Comparison of ENCODE assay signal across 8 mouse cellular contexts in the genomic region with DNA sequence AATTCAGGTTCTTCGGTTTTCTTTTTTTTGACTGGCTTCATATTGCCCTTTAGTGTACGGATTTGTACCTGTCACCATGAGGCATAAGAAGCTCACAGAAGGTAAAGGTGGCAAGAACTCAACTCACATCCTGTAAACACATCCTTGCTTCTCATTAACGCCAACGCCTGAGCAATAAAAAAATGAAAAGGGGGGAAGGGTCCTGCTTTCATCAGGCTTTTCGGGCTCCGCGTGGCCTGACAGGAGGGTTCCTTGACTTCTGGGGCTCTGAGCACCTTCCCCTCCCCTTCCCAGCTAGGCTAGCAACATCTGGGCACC. TPM values are rescaled to one million over a fixed set of nuclear protein-coding genes. Genes with fewer than 3 reads are reported as not detected.
DNase-seq lines count a peak whose midpoint lies in the region; ATAC-seq and TF ChIP-seq lines count a peak whose summit lies in the region.

No protein-coding gene starts in this region.

- H3K4me1 ChIP-seq in lung, embryonic 15.5 days = peaks cover 4% of the 10 kb centered on the region; the same call in 1 of the 2 replicates
- H3K4me1 ChIP-seq in embryonic fibroblast, embryonic 13.5 days (ENCODE audit: control insufficient read depth, insufficient read depth, low read length) = no peaks in the 10 kb centered on the region
- no peaks in the 10 kb centered on the region for H3K4me1 ChIP-seq in intestine, postnatal 0 days (replicated peaks; ENCODE audit: control insufficient read depth, insufficient read depth, low read length)
- peaks cover 9% of the 10 kb centered on the region; the same call in 1 of the 2 replicates for H3K4me1 ChIP-seq in neural tube, embryonic 15.5 days

- 20% methylated on average over 7 of the region's 7 CpGs for WGBS in lung, embryonic 15.5 days
- 23% methylated on average over 7 of the region's 7 CpGs for WGBS in intestine, postnatal 0 days
- WGBS in neural tube, embryonic 15.5 days = 15% methylated on average over 7 of the region's 7 CpGs

- peak overlapping the region; percentile 71 for H3K4me3 ChIP-seq in lung, embryonic 15.5 days
- peak overlapping the region; percentile 43; the same call in 1 of the 2 replicates for H3K4me3 ChIP-seq in embryonic fibroblast, embryonic 13.5 days (ENCODE audit: insufficient read depth, low read length)
- peak overlapping the region; percentile 86 for H3K4me3 ChIP-seq in intestine, postnatal 0 days (ENCODE audit: low read depth, low read length)
- peak overlapping the region; percentile 75 for H3K4me3 ChIP-seq in neural tube, embryonic 15.5 days (replicated peaks)

- H3K4me2 ChIP-seq in lung, embryonic 15.5 days = peak overlapping the region; percentile 100
- peak overlapping the region; percentile 100 for H3K4me2 ChIP-seq in intestine, postnatal 0 days (replicated peaks; ENCODE audit: low read depth)
- H3K4me2 ChIP-seq in neural tube, embryonic 15.5 days = peak overlapping the region; percentile 99

- no peak for TF ChIP-seq POLR2A in embryonic fibroblast, embryonic 13.5 days (IDR thresholded peaks at IDR 0.05; ENCODE audit: low read depth, low read length)

- no peaks in the 10 kb centered on the region for H3K36me3 ChIP-seq in lung, embryonic 15.5 days
- H3K36me3 ChIP-seq in intestine, postnatal 0 days (ENCODE audit: control insufficient read depth, insufficient read depth) = no peaks in the 10 kb centered on the region; the same call in 1 of the 2 replicates
- no peaks in the 10 kb centered on the region for H3K36me3 ChIP-seq in neural tube, embryonic 15.5 days

- no peak for ATAC-seq in lung, embryonic 15.5 days (ENCODE audit: borderline replicate concordance, extremely low read depth, low FRiP score, low TSS enrichment)
- no peak for ATAC-seq in intestine, postnatal 0 days
- no peak; the same call in 1 of the 2 replicates for ATAC-seq in neural tube, embryonic 15.5 days (ENCODE audit: low FRiP score)

- TF ChIP-seq CTCF in embryonic fibroblast, embryonic 13.5 days (IDR thresholded peaks at IDR 0.05; ENCODE audit: borderline replicate concordance, insufficient read depth, low read length) = no peak
- no peak for TF ChIP-seq CTCF in intestine, postnatal 0 days (IDR thresholded peaks at IDR 0.05; ENCODE audit: low read depth)

- H3K9ac ChIP-seq in lung, embryonic 15.5 days = no peak overlapping the region
- H3K9ac ChIP-seq in intestine, postnatal 0 days (ENCODE audit: low read depth, low read length) = peak overlapping the region; percentile 62; the same call in 1 of the 2 replicates
- peak overlapping the region; percentile 63 for H3K9ac ChIP-seq in neural tube, embryonic 15.5 days (replicated peaks)

- DNase-seq in lung, postnatal 4 days = no peak
- DNase-seq in adrenal gland, adult 18-20 months (ENCODE audit: low spot score in 2 of 2) = no peak
- DNase-seq in thymus, postnatal 25 days = no peak
- DNase-seq in c-Kit-positive CD71-positive TER-119-positive erythroid progenitor cells, embryonic 14.5 days (ENCODE audit: low spot score) = no peak

- no peaks in the 10 kb centered on the region for H3K9me3 ChIP-seq in lung, embryonic 15.5 days
- H3K9me3 ChIP-seq in intestine, postnatal 0 days (ENCODE audit: control insufficient read depth) = no peaks in the 10 kb centered on the region
- H3K9me3 ChIP-seq in neural tube, embryonic 15.5 days (replicated peaks) = no peaks in the 10 kb centered on the region

- no peak overlapping the region for H3K27ac ChIP-seq in lung, embryonic 15.5 days
- H3K27ac ChIP-seq in embryonic fibroblast, embryonic 13.5 days (ENCODE audit: insufficient read depth, low read length) = no peak overlapping the region
- no peak overlapping the region for H3K27ac ChIP-seq in intestine, postnatal 0 days (ENCODE audit: low read depth, low read length)
- H3K27ac ChIP-seq in neural tube, embryonic 15.5 days (replicated peaks) = no peak overlapping the region

- H3K27me3 ChIP-seq in lung, embryonic 15.5 days = peaks cover 24% of the 10 kb centered on the region
- no peaks in the 10 kb centered on the region for H3K27me3 ChIP-seq in intestine, postnatal 0 days (replicated peaks; ENCODE audit: control insufficient read depth, insufficient read depth, low read length)
- H3K27me3 ChIP-seq in neural tube, embryonic 15.5 days (replicated peaks) = peaks cover 3% of the 10 kb centered on the region; the same call in 1 of the 2 replicates

RNA-seq across cellular contexts. Expression of a gene that starts 0.6 kb away (rescaled TPM):
- 1.4 TPM in 2 replicates for polyA plus RNA-seq in lung, embryonic 15.5 days (2015; fragmentation: Nextera tagmentation; extraction: Ambion mirVana)
- polyA plus RNA-seq in embryonic fibroblast, embryonic 13.5 days (2011; ENCODE audit: insufficient read length, low read depth, missing spikeins) = not detected in 2 replicates
- polyA plus RNA-seq in intestine, postnatal 0 days (2015; fragmentation: Nextera tagmentation; extraction: Ambion mirVana) = 2.0 and 2.6 TPM in 2 replicates
- 3.1 and 3.4 TPM in 2 replicates for polyA plus RNA-seq in neural tube, embryonic 15.5 days (2015; fragmentation: Nextera tagmentation; extraction: Ambion mirVana)
- under 1 TPM; 0.93 to 0.96 TPM for total RNA-seq in adrenal gland, adult 18-20 months (2021)

RNA-seq across cellular contexts. Expression of a gene that starts 52.4 kb away (rescaled TPM):
- polyA plus RNA-seq in lung, embryonic 15.5 days (2015; fragmentation: Nextera tagmentation; extraction: Ambion mirVana) = 26.2 and 33.4 TPM in 2 replicates
- polyA plus RNA-seq in embryonic fibroblast, embryonic 13.5 days (2011; ENCODE audit: insufficient read length, low read depth, missing spikeins) = 24.0 and 24.8 TPM in 2 replicates
- 5.8 and 7.0 TPM in 2 replicates for polyA plus RNA-seq in intestine, postnatal 0 days (2015; fragmentation: Nextera tagmentation; extraction: Ambion mirVana)
- 17.8 and 19.3 TPM in 2 replicates for polyA plus RNA-seq in neural tube, embryonic 15.5 days (2015; fragmentation: Nextera tagmentation; extraction: Ambion mirVana)
- 10 to 100 TPM; 34.7 to 35.0 TPM for total RNA-seq in adrenal gland, adult 18-20 months (2021)
